Mouse (Mus musculus) gastrocnemius, adult 2 months (tissue): ENCODE data around the gene Gjb2. TPM values are rescaled to one million over a fixed set of nuclear protein-coding genes. Genes with fewer than 3 reads are reported as not detected.

Experiments
- DNase-seq: peaks from one replicate; pipeline ENCODE4 v3.0.0; 2022
- H3K27ac ChIP-seq: fragments of 200-600 bp; 2 replicates; pipeline ENCODE4 v1.8.1; 2022; ENCODE audit warnings: mild to moderate bottlenecking
- H3K4me3 ChIP-seq: fragments of 200-600 bp; 2 replicates; pipeline ENCODE4 v1.8.1; 2022; ENCODE audit warnings: mild to moderate bottlenecking, moderate library complexity
- CTCF ChIP-seq: fragments of 200-600 bp; IDR thresholded peaks from 2 replicates; pipeline ENCODE4 v1.8.1; 2022; ENCODE audit warnings: antibody characterized with exemption, mild to moderate bottlenecking, moderate library complexity
- intact Hi-C: fragments of 180-260 bp; cut with DNase I; formaldehyde crosslinking; loops from one replicate; pipeline ENCODE4 v1.15.1; 2025
- long read RNA-seq, 2 experiments: library from polyadenylated mRNA; stranded (forward); transcript quantifications; one replicate each; pipeline ENCODE4 v2.0.0; 2021
- total RNA-seq, 2 experiments: library from RNA; stranded (reverse); gene quantifications; 2 replicates each; pipeline ENCODE4 v1.2.3; 2021

The Gjb2 gene
- under 1 TPM in 1 of 2 experiments, not detected in 1; 0.28 TPM for total RNA-seq
- long read RNA-seq, experiment 1, result 0 reads
- long read RNA-seq, experiment 2, result 0 reads

GRCm38 (mm10) chr14:57104106-57105023 lies at the start of gene Gjb2:
Gene Gjb2 (minus strand): TSS chr14:57104702.
- Histone ChIP-seq H3K4me3 (peak within 1 kb of the TSS; percentile 79), H3K27ac (no peak within 1 kb of the TSS)
- DNase-seq, result peak; percentile 55
- intact Hi-C loops, result no loop called here
- peak; percentile 23; the same call in 1 of the 2 replicates for TF ChIP-seq CTCF

- Histone ChIP-seq H3K4me3 (no peak overlapping the region), H3K27ac (no peak overlapping the region)
- DNase-seq, result no peak
- intact Hi-C loops, result no loop called here
- TF ChIP-seq CTCF, result no peak
Observed at GRCm38 (mm10) chr14:57145741-57146140, 41.2 kb upstream of the Gjb2 start.

GRCm38 (mm10) chr14:57135265-57135664 lies 30.8 kb upstream of the Gjb2 start:
- DNase-seq, result no peak
- intact Hi-C loops, result no loop called here
- Histone ChIP-seq H3K27ac (no peak overlapping the region), H3K4me3 (no peak overlapping the region)
- TF ChIP-seq CTCF, result no peak

- DNase-seq, result no peak
- no peak within 1 kb of the TSS for H3K27ac ChIP-seq
- intact Hi-C loops, result no loop called here
- peak within 1 kb of the TSS; percentile 33; the same call in 1 of the 2 replicates for H3K4me3 ChIP-seq
- no peak for TF ChIP-seq CTCF
Observed at GRCm38 (mm10) chr14:57133161-57133661, 28.7 kb upstream of the Gjb2 start, which contains the start of gene Gjb6. Gene Gjb6 (minus strand): TSS chr14:57133611.

- DNase-seq, result no peak
- no peak overlapping the region for H3K27ac ChIP-seq
- intact Hi-C loops, result no loop called here
- no peak overlapping the region for H3K4me3 ChIP-seq
- no peak for TF ChIP-seq CTCF
Observed at GRCm38 (mm10) chr14:57127383-57127782, 22.9 kb upstream of the Gjb2 start.

- intact Hi-C loops, result no loop called here
- no peak for DNase-seq
Observed at GRCm38 (mm10) chr14:57122295-57122694, 17.8 kb upstream of the Gjb2 start.

GRCm38 (mm10) chr14:57115823-57116544 lies 11.5 kb upstream of the Gjb2 start, which contains the start of gene Gm4491:
Gene Gm4491 (minus strand): TSS chr14:57115883.
- intact Hi-C loops, result no loop called here
- TF ChIP-seq CTCF, result no peak
- Histone ChIP-seq H3K4me3 (no peak within 1 kb of the TSS), H3K27ac (no peak within 1 kb of the TSS)
- no peak for DNase-seq

More at GRCm38 (mm10) chr14:57122295-57122694, 17.8 kb upstream of the Gjb2 start:
- no peak for TF ChIP-seq CTCF
- H3K4me3 ChIP-seq, result no peak overlapping the region
- H3K27ac ChIP-seq, result no peak overlapping the region

- no peak for DNase-seq
- intact Hi-C loops, result loop anchor here (1.0 kb wide), 1 partner anchor 253 kb away; no protein-coding TSS in a partner anchor
- Histone ChIP-seq H3K27ac (no peak overlapping the region), H3K4me3 (no peak overlapping the region)
- peak; percentile 91 for TF ChIP-seq CTCF
Observed at GRCm38 (mm10) chr14:57109194-57109593, 4.7 kb upstream of the Gjb2 start.

GRCm38 (mm10) chr14:57107916-57108315 lies 3.4 kb upstream of the Gjb2 start:
- DNase-seq, result no peak
- Histone ChIP-seq H3K27ac (no peak overlapping the region), H3K4me3 (no peak overlapping the region)
- intact Hi-C loops, result no loop called here
- no peak for TF ChIP-seq CTCF

GRCm38 (mm10) chr14:57107091-57107490 lies 2.6 kb upstream of the Gjb2 start:
- intact Hi-C loops, result no loop called here
- H3K4me3 ChIP-seq, result no peak overlapping the region
- no peak overlapping the region for H3K27ac ChIP-seq
- DNase-seq, result no peak
- no peak for TF ChIP-seq CTCF

- DNase-seq, result no peak
- Histone ChIP-seq H3K4me3 (no peak overlapping the region), H3K27ac (no peak overlapping the region)
- no peak for TF ChIP-seq CTCF
- intact Hi-C loops, result no loop called here
Observed at GRCm38 (mm10) chr14:57105721-57106120, 1.2 kb upstream of the Gjb2 start.

GRCm38 (mm10) chr14:57105111-57105510 lies 609 bp upstream of the Gjb2 start:
- intact Hi-C loops, result no loop called here
- Histone ChIP-seq H3K4me3 (peak overlapping the region; percentile 79), H3K27ac (no peak overlapping the region)
- TF ChIP-seq CTCF, result no peak
- no peak for DNase-seq
